Mouse (Mus musculus) embryonic facial prominence, embryonic 15.5 days (tissue): Measurements from ENCODE around the gene Kcnh1. TPM values are rescaled to one million over a fixed set of nuclear protein-coding genes. Genes with fewer than 3 reads are reported as not detected.

Source experiments
- ATAC-seq: fragments of 200-750 bp; cut with Nextera tagmentation; 2 replicates; pipeline ENCODE4 v1.8.0; 2017; ENCODE audit warnings: low read depth, moderate TSS enrichment; ENCODE audit not compliant: insufficient number of reproducible peaks, low FRiP score, low TSS enrichment
- H3K27ac ChIP-seq: fragments of 300-500 bp; sonication (generic); replicated peaks from 2 replicates; pipeline ENCODE4 v1.5.1; 2015; ENCODE audit warnings: mild to moderate bottlenecking, inconsistent platforms
- H3K27me3 ChIP-seq: fragments of 300-500 bp; sonication (generic); 2 replicates; pipeline ENCODE4 v1.6.1; 2015; ENCODE audit warnings: inconsistent platforms
- H3K36me3 ChIP-seq: fragments of 300-500 bp; sonication (generic); 2 replicates; pipeline ENCODE4 v1.6.1; 2015; ENCODE audit warnings: mild to moderate bottlenecking, inconsistent platforms
- H3K4me1 ChIP-seq: fragments of 300-500 bp; sonication (generic); 2 replicates; pipeline ENCODE4 v1.6.1; 2015; ENCODE audit warnings: inconsistent platforms
- H3K4me2 ChIP-seq: fragments of 300-500 bp; sonication (generic); replicated peaks from 2 replicates; pipeline ENCODE4 v1.6.1; 2015; ENCODE audit warnings: mild to moderate bottlenecking, inconsistent platforms
- H3K4me3 ChIP-seq: fragments of 300-500 bp; sonication (generic); replicated peaks from 2 replicates; pipeline ENCODE4 v1.5.1; 2015; ENCODE audit warnings: mild to moderate bottlenecking, inconsistent platforms
- H3K9ac ChIP-seq: fragments of 300-500 bp; sonication (generic); 2 replicates; pipeline ENCODE4 v1.6.1; 2015; ENCODE audit warnings: inconsistent platforms
- H3K9me3 ChIP-seq: fragments of 300-500 bp; sonication (generic); replicated peaks from 2 replicates; pipeline ENCODE4 v1.6.1; 2016; ENCODE audit warnings: inconsistent platforms
- WGBS: fragments of 180-500 bp; shearing (Covaris S2); methylation state at CpG from one replicate; pipeline ENCODE4 v1.1.7; 2015; 5-methylcytosine and 5-hydroxymethylcytosine counted together
- polyA plus RNA-seq: library from polyadenylated mRNA; unstranded; fragments of >200 nt; fragmentation: Nextera tagmentation; extraction: Ambion mirVana; gene quantifications from 2 replicates; pipeline ENCODE4 v1.2.1, GENCODE M21; 2015

Kcnh1 gene
- polyA plus RNA-seq, 1 experiment from 2014 or later, result 1.7 TPM

- no peak for ATAC-seq
- 42% methylated on average over 7 of the region's 7 CpGs for WGBS
Measured at GRCm38 (mm10) chr1:192537169-192537568, 346.6 kb downstream of the Kcnh1 start.

GRCm38 (mm10) chr1:192542093-192542492, 351.5 kb downstream of the Kcnh1 start:
- WGBS, result 81% methylated on average over 2 of the region's 2 CpGs
- no peak overlapping the region for H3K4me2 ChIP-seq
- no peak for ATAC-seq
- H3K4me1 ChIP-seq, result no peaks in the 10 kb centered on the region; the same call in 1 of the 2 replicates
- H3K4me3 ChIP-seq, result no peak overlapping the region
- H3K36me3 ChIP-seq, result no peaks in the 10 kb centered on the region
- H3K9me3 ChIP-seq, result no peaks in the 10 kb centered on the region
- no peak overlapping the region for H3K27ac ChIP-seq
- H3K9ac ChIP-seq, result no peak overlapping the region
- H3K27me3 ChIP-seq, result no peaks in the 10 kb centered on the region

More at GRCm38 (mm10) chr1:192537169-192537568, 346.6 kb downstream of the Kcnh1 start:
- Histone ChIP-seq H3K9ac (no peak overlapping the region), H3K4me1 (no peaks in the 10 kb centered on the region; the same call in 1 of the 2 replicates), H3K27me3 (no peaks in the 10 kb centered on the region), H3K4me2 (no peak overlapping the region), H3K4me3 (no peak overlapping the region), H3K36me3 (no peaks in the 10 kb centered on the region), H3K27ac (no peak overlapping the region), H3K9me3 (no peaks in the 10 kb centered on the region)

DNA sequence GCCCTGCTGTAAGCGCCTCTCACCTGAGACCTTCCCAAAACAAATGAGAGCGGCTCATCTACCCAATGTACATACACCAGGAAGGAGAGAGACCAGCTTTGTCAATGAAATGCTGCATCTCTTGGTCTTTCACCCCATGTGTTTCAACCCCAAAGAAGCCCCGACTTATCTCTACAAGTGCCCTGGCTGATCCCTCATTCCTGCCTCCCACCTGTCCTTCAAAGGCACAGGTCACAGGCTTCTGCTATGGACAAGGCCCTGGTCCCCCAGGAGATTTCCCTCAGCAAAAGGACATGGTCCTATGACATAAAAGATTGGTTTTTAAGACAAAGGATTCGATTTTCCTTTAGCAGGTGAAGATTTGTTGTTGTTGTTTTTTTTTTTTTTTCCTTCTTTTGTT, 353.1 kb downstream of the Kcnh1 start:
- no peak for ATAC-seq
- Histone ChIP-seq H3K4me1 (no peaks in the 10 kb centered on the region), H3K4me2 (no peak overlapping the region), H3K9ac (no peak overlapping the region), H3K36me3 (no peaks in the 10 kb centered on the region), H3K27ac (no peak overlapping the region), H3K9me3 (no peaks in the 10 kb centered on the region), H3K4me3 (no peak overlapping the region), H3K27me3 (no peaks in the 10 kb centered on the region)
- 90% methylated on average over 4 of the region's 4 CpGs for WGBS

DNA sequence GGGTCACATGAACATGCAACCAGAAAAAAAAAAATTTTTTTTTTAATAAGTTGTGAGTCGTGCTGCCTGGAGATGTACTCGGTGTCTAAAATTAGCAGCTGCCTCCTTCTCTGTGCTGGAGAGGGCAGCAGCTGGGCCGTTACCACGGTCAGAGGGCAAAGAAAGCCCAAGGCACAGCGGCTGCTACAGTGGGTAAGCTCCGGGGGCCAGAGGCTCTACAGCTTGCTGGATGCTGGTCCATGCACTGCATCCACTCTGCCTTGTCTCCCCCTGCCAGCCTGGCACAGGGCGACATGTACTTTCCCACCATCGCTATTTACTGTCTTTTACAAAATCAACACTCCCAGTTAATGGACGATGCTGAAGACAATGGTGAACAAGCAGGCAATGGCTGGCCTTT, 353.5 kb downstream of the Kcnh1 start:
- WGBS, result 69% methylated on average over 9 of the region's 9 CpGs
- no peak for ATAC-seq
- H3K4me3 ChIP-seq, result no peak overlapping the region
- H3K27ac ChIP-seq, result no peak overlapping the region
- no peaks in the 10 kb centered on the region for H3K36me3 ChIP-seq
- H3K9me3 ChIP-seq, result no peaks in the 10 kb centered on the region
- no peaks in the 10 kb centered on the region for H3K27me3 ChIP-seq
- H3K9ac ChIP-seq, result no peak overlapping the region
- H3K4me2 ChIP-seq, result no peak overlapping the region
- H3K4me1 ChIP-seq, result no peaks in the 10 kb centered on the region

GRCm38 (mm10) chr1:192544901-192545300, 354.3 kb downstream of the Kcnh1 start:
- no peak overlapping the region for H3K9ac ChIP-seq
- H3K27me3 ChIP-seq, result no peaks in the 10 kb centered on the region
- no peak overlapping the region for H3K4me2 ChIP-seq
- WGBS, result 71% methylated on average over 7 of the region's 7 CpGs
- no peaks in the 10 kb centered on the region for H3K4me1 ChIP-seq
- H3K9me3 ChIP-seq, result no peaks in the 10 kb centered on the region
- no peak overlapping the region for H3K27ac ChIP-seq
- H3K36me3 ChIP-seq, result no peaks in the 10 kb centered on the region
- no peak for ATAC-seq
- no peak overlapping the region for H3K4me3 ChIP-seq

- WGBS, result 25% methylated on average over 1 of the region's 1 CpGs
- Histone ChIP-seq H3K27ac (no peak overlapping the region), H3K27me3 (no peaks in the 10 kb centered on the region), H3K4me3 (no peak overlapping the region), H3K36me3 (no peaks in the 10 kb centered on the region), H3K9me3 (no peaks in the 10 kb centered on the region), H3K4me2 (no peak overlapping the region), H3K4me1 (no peaks in the 10 kb centered on the region), H3K9ac (no peak overlapping the region)
- ATAC-seq, result no peak
Measured at GRCm38 (mm10) chr1:192546843-192547242, 356.3 kb downstream of the Kcnh1 start.

DNA sequence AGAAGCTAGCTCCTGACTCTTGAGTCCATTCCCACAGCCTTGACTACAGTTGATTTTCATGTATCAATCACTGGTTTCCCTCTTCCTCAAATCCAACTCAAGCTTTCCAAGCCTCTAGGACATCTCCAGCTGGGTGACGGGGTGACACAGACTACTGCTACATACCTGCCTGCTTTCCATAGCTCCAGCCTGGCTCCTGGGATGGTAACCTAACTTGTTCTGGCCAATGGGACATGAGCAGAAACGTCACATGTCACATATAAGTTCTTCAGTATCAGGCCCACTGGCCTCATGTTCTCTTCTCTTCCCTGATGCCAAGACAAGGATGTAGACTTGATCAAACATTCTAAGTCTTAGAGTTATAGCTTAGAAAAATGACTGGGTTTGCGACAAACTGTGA, 360.0 kb downstream of the Kcnh1 start:
- no peak for ATAC-seq
- no peaks in the 10 kb centered on the region for H3K36me3 ChIP-seq
- H3K9ac ChIP-seq, result no peak overlapping the region
- 83% methylated on average over 3 of the region's 3 CpGs for WGBS
- H3K9me3 ChIP-seq, result no peaks in the 10 kb centered on the region
- no peaks in the 10 kb centered on the region for H3K27me3 ChIP-seq
- no peak overlapping the region for H3K27ac ChIP-seq
- H3K4me1 ChIP-seq, result no peaks in the 10 kb centered on the region
- H3K4me2 ChIP-seq, result no peak overlapping the region
- H3K4me3 ChIP-seq, result no peak overlapping the region

DNA sequence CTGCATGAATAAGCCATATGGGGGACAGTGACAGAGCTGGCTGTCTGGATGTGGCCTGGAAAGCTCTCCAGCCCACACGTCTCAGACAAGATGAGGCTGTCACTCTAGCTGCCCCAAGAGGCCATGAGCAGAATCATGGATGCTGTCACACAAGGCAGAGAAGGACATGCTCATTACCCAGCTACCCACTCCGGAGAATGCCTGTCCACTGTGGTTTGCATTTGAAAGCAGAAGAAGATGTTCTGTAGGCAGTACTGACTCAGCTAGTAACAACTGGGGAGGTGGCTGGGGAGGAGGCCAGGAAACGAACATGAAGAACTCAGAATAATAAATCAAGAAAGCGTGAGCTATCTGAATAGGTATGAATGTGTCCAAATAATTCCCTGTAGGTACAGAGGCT, 364.9 kb downstream of the Kcnh1 start:
- no peak for ATAC-seq
- Histone ChIP-seq H3K36me3 (no peaks in the 10 kb centered on the region), H3K4me3 (no peak overlapping the region), H3K27ac (no peak overlapping the region), H3K4me2 (no peak overlapping the region), H3K27me3 (no peaks in the 10 kb centered on the region), H3K9ac (no peak overlapping the region), H3K9me3 (no peaks in the 10 kb centered on the region), H3K4me1 (no peaks in the 10 kb centered on the region)
- WGBS, result 73% methylated on average over 4 of the region's 4 CpGs

GRCm38 (mm10) chr1:192557978-192558594, 367.5 kb downstream of the Kcnh1 start:
- Histone ChIP-seq H3K27ac (no peak overlapping the region), H3K4me3 (no peak overlapping the region), H3K9ac (no peak overlapping the region), H3K4me1 (no peaks in the 10 kb centered on the region), H3K9me3 (no peaks in the 10 kb centered on the region), H3K4me2 (no peak overlapping the region), H3K27me3 (no peaks in the 10 kb centered on the region), H3K36me3 (no peaks in the 10 kb centered on the region)
- no peak for ATAC-seq
- 71% methylated on average over 5 of the region's 5 CpGs for WGBS

DNA sequence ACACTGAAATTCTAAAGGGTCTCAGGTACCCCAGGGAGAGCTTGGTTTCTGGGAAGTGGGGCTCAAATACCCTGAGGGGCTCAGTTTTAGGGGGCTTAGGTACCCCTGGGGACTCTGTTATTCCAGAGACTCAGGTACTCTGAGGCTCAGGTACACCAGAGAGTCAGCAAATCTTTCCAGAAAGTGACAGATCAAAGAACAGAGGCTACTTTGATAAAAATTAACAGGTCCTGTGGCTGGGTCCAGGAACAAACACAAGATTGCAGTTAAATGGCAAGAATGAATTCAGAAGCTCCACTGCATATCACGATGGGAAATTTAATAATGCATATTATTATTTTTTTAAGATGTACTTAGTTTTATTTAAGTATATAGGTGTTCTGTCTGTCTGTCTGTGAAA, 368.8 kb downstream of the Kcnh1 start:
- no peak overlapping the region for H3K4me2 ChIP-seq
- H3K9ac ChIP-seq, result no peak overlapping the region
- ATAC-seq, result no peak
- no peaks in the 10 kb centered on the region for H3K36me3 ChIP-seq
- 88% methylated on average over 1 of the region's 1 CpGs for WGBS
- no peak overlapping the region for H3K4me3 ChIP-seq
- no peak overlapping the region for H3K27ac ChIP-seq
- no peaks in the 10 kb centered on the region for H3K4me1 ChIP-seq
- H3K27me3 ChIP-seq, result no peaks in the 10 kb centered on the region
- H3K9me3 ChIP-seq, result no peaks in the 10 kb centered on the region
